Mouse (Mus musculus): Measurements from ENCODE around the gene Nmur1. TPM values are rescaled to one million over a fixed set of nuclear protein-coding genes. Genes with fewer than 3 reads are reported as not detected.
A peak's percentile ranks its signal among the peaks of the same experiment; 100 is the strongest.
"Not testable (repeated sequence)": the region's sequence is repeated elsewhere in the genome, so short reads cannot be mapped to it uniquely, and the experiment has no call there.

Nmur1 gene
- total RNA-seq (2022) = not detected

DNA sequence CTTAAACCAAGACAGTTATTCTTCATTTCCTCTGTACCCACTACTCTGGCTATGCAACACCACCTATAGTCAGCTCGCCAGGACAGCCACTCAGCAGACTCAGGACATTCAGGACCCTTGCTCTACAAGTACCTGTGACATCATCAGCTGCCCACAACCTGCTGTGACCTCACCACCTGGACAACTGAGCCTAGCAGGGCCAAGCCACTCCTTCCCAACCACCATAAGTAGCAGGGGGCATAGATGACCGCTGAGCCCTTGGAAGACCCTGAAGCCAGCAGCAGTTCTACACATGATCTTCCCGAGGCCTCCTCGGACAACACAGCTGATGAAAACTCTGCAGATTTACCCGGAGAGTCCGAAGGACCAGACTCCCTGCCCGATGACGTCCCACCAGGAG, at the start of gene Nmur1, which contains the start of gene Tex44:
TSS of gene Nmur1 (minus strand) at position 101 of the 400 bp plus-strand sequence.
TSS of gene Tex44 (plus strand) at position 202 of the 400 bp plus-strand sequence.
- no peak for DNase-seq (ENCODE audit: low spot score in 2 of 2)

GRCm38 (mm10) chr1:86473109-86473760, 47.2 kb upstream of the Nmur1 start:
- no peak for DNase-seq (ENCODE audit: low spot score in 2 of 2)

DNA sequence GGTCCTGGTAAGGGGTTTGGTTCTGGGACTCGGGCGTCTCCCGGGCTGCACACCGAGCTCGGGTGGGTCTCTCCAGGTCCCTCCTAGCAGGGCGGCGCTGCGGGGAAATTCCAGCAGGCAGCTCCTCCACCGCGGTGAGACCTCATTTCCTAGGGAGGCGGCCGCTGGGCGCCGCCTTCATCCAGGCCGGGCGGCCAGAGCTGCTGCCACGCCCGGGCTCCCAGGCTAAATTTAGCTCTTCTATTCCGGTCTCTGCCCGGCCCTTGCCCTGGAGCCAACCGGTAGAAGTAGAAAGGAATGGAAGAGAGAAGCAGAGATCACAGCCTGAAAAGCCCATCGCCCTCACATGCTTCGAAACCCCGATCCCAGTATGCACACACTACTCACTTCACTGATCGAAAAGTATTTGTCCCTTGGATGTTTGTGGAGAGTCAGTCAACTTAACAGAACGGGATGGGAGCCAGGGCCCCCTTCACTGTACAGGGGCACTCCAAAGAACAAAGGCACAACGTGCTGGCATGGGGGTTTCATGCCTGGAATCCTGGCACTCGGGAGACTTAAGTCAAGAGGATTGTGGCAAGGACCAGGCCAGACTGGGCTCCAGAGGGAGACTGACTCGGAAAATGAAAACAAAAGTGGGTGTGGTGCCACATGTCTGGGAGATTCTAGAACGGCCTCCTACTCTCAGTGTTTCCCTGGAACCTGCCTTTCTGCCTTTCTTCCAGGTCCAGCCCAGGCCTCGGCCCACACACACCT, 46.3 kb upstream of the Nmur1 start:
- no peak for DNase-seq (ENCODE audit: low spot score in 2 of 2)

DNA sequence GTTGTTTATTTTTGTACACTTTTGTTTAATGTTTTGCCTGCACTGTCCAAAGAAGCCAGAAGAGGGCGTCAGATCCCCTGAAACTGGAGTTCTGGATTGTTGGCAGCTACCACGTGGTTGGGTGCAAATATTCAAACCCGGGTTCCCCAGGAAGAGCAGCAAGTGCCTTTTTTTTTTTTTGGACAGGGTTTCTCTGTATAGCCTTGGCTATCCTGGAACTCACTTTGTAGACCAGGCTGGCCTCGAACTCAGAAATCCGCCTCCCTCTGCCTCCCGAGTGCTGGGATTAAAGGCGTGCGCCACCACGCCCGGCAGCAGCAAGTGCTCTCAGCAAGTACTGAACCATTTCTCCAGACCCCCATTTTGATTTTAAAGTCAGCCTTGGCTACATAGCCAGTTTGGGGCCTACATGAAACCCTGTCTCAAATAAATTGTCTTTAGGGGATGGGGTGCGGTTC, 45.5 kb upstream of the Nmur1 start:
- not testable (repeated sequence) for DNase-seq (ENCODE audit: low spot score in 2 of 2)

DNA sequence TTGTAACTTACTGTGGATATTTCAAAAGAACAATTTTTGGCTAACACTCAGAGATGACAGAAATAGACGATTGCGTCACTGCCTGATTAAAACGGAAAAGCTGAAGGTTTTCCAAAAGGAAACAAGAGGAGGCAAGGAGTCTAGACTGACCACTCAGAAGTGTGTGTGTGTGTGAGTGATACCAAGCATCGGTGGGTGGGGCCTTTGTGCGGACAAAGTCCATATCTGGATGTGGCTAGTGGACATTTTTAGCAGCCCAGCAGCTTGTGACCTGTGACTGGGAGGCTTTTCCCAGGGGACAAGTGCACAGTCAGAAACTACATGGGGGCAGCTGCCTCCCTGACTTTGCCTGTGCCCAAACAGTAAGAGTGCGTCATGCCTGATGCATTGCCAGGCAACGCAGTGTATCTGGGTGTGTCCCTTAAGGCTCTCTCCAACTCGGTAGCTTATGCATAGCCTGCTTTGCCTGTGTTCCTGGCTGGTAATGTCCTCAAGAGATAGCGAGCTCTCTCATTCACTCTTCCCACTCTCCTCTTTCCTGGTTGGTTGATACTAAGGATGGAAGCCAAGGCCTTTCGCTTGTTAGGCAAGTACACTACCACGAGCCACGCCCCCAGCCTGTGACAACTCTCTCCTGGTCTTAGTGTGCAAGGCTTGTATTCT, 44.6 kb upstream of the Nmur1 start:
- DNase-seq (ENCODE audit: low spot score in 2 of 2) = peak in 1 of 2 experiments; percentile 63

- no peak for DNase-seq (ENCODE audit: low spot score in 2 of 2)
These were observed 43.8 kb upstream of the Nmur1 start for GRCm38 (mm10) chr1:86469876-86470275.

GRCm38 (mm10) chr1:86467416-86467815, 41.4 kb upstream of the Nmur1 start:
- no peak for DNase-seq (ENCODE audit: low spot score in 2 of 2)

GRCm38 (mm10) chr1:86464875-86465224, 38.8 kb upstream of the Nmur1 start:
- DNase-seq (ENCODE audit: low spot score in 2 of 2) = no peak

DNA sequence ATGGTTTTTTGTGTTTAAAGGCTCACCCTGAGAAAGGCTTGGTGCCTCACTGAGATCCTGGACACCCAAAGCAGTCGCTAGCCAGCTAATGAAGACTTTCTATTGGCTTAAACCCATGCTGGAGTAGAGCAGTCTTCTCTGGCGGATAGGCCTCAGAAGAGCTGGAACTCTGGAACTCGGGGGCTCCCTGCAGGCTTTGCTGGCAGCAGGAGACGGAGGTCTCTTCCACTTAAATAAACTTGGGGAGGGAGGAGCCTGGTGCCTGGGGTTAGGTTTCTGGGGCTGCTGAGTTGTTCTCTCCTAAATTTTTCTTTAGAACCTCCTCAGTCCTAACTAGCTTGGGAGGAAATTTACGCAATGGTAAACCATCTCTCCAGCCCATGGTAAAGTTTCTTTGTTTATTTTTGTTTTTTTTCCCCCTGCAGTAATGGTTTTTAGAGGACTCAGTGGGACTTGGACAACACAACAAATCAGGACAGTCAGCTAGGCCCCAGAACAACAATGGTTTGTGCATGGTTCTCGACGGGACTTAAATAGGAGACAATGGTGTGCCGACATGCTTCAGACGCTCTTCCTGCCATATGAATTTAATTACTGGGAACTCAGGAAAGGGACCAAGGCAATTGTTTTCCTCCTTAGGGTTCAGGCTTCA, 38.3 kb upstream of the Nmur1 start:
- DNase-seq (ENCODE audit: low spot score in 2 of 2) = no peak

DNA sequence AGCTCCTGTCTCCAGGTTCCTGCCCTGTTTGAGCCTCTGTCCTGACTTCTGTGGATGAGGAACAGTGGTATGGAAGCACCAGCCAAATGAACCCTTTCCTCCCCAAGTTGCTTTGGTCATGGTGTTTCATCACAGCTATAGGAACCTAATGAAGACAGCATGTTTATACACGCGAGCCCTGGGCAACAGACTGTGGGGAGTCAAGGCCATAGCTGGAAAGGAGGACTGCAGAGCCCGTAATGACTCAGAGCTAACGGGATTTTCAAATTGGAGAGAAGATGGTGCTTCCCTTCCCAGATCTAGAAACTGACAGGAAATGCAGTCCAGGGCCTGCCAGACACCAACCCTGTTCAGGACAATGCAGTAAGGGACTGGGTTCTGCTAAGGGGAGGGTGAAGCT, 33.3 kb upstream of the Nmur1 start:
- DNase-seq (ENCODE audit: low spot score in 2 of 2) = no peak

DNA sequence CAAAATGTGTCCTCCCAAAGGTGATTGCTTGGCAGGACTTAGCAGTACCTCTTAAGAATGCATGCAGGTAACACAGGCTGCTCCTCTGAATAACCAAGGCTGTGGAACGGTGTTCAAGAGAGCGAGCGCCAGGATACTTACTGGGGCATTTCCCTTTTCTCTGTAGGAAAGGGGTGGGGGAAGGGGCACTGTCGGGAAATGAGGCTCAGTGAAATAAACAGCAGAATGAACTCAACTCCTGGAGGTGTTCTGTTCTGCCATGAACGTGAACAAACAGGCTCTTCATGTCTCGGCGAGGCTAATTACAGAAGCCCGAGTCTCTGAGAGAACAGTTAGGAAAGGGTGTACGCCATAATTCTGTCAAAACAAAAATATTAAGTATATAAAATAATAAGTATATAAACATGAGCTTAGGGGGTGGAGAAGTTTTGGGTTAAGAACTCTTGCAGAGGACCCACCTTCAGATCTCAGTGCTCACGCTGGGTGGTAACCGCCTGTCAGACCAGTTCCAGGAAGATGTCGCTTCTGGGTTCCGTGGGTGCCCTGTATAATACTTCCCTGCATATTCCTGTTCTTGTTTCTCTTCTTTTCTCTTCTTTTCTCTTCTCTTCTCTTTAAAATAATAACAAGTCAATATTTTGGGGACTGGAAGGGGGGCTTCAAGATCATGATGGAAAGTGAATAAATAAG, 31.0 kb upstream of the Nmur1 start:
- no peak for DNase-seq (ENCODE audit: low spot score in 2 of 2)

- DNase-seq (ENCODE audit: low spot score in 2 of 2) = no peak
These were observed 26.7 kb upstream of the Nmur1 start for GRCm38 (mm10) chr1:86452713-86453112.

DNA sequence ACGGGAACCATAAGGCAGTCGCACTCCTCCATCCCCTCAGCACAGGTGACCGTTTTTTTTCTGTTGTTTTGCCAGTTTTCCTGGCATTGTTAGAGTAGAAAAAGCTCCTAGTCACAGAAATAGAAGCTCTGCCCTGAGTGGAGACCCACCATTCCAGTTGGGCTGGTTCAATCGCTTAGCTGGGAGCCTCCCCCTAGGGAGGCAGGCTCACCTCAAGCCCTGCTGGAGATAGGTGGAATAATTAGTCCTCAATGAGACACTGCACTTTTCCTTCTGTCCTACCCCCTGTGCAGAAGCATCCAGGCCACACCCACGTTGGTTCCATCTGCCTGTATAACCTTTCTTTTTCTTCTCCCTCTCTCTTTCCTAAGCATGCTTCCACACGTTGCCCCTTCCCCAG, 23.9 kb upstream of the Nmur1 start:
- no peak for DNase-seq (ENCODE audit: low spot score in 2 of 2)

DNA sequence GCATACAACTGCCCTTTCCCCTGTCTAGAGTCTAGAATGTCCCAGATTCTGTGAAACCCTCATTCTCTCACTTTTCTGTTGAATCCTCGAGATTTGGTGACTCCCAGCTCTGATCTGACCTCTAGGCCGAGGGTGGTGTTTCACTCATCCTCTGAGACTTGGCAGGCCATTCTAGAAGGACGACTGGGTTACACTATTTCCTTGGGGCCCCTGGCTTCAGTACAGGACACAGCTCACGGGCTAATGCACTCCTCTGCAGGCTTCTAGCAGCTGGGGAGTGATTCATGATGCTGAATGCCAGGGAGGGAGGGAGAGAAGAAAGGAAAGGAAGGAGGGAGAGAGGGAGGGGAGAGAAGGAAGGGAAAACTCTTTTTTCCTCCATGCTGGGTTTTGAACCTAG, 22.2 kb upstream of the Nmur1 start:
- DNase-seq (ENCODE audit: low spot score in 2 of 2) = no peak

DNA sequence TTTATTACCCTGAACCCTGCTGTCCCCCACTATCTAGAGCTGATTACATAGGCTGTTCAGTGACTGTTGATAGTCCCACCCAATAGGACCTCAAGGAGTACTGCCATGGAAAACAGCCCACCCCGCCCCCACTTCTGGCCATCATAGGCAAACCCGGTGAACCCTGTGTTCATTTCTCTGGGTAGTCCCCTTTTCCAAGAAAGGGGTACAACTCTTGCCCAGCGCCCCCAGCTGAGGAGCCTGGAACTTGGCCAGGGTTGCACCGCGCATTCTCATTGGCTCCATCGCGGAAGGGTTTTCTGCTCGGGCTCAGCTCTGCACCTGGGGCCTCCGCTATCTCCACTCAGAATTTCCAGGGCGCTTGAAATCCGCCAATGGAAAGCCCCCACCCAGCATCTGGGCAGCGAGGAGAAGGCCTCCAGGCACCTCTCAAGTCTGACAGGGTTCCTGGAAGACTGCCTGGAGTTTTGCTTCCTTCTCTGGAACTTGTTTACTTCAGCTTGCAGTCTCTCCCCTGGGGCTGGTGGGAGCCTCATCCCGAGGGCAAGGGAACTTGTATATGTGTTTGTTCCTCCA, 21.7 kb upstream of the Nmur1 start:
- DNase-seq (ENCODE audit: low spot score in 2 of 2) = no peak

GRCm38 (mm10) chr1:86443386-86444172, 17.6 kb upstream of the Nmur1 start:
- DNase-seq (ENCODE audit: low spot score in 2 of 2) = no peak

DNA sequence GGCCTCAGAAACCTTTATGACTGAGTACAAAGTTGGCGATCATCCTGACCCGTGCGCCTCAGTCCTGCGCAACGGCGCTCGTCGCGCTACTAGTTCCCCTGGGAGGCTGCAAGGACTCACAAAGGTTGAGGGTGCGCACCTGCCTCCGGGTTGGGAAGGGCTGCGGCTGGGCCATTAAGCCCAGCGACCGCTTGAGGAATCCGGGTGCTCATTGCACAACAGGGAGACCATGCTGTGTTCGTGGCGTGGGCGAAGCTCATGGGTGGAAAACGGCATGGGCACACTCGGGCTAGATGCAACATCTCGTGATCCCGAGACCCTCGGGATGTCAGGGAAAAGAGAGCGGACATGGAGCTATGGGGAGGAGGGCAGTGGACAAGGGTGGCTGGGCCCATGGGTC, 16.8 kb upstream of the Nmur1 start:
- no peak for DNase-seq (ENCODE audit: low spot score in 2 of 2)

- peak; percentile 82 to 86 for DNase-seq (ENCODE audit: low spot score in 2 of 2)
These were observed 16.2 kb upstream of the Nmur1 start for GRCm38 (mm10) chr1:86441980-86442831.

GRCm38 (mm10) chr1:86441724-86441979, 15.6 kb upstream of the Nmur1 start:
- no peak for DNase-seq (ENCODE audit: low spot score in 2 of 2)
